Mouse (Mus musculus) intestine, embryonic 14.5 days (tissue): Measurements from ENCODE around the gene Omp. TPM values are rescaled to one million over a fixed set of nuclear protein-coding genes. Genes with fewer than 3 reads are reported as not detected.
A peak's percentile ranks its signal among the peaks of the same experiment; 100 is the strongest.

Experiments used
- ATAC-seq: fragments of 200-750 bp; cut with Nextera tagmentation; replicated peaks from 2 replicates; pipeline ENCODE4 v1.8.0; 2017; ENCODE audit warnings: low read depth, moderate number of reproducible peaks, moderate TSS enrichment, moderate library complexity; ENCODE audit not compliant: low FRiP score, low TSS enrichment
- DNase-seq: peaks from one replicate; pipeline ENCODE4 v3.0.0-alpha.2; 2018; ENCODE audit warnings: low spot score
- H3K27ac ChIP-seq: fragments of 300-500 bp; sonication (generic); 2 replicates; pipeline ENCODE4 v1.5.1; 2014; ENCODE audit warnings: low read depth, mild to moderate bottlenecking, control low read depth
- H3K27me3 ChIP-seq: fragments of 300-500 bp; sonication (generic); replicated peaks from 2 replicates; pipeline ENCODE4 v1.6.1; 2014; ENCODE audit warnings: low read length, control low read depth; ENCODE audit not compliant: control insufficient read depth, insufficient read depth
- H3K36me3 ChIP-seq: fragments of 300-500 bp; sonication (generic); 2 replicates; pipeline ENCODE4 v1.6.1; 2014; ENCODE audit warnings: low read length, control low read depth; ENCODE audit not compliant: control insufficient read depth, insufficient read depth
- H3K4me1 ChIP-seq: fragments of 300-500 bp; sonication (generic); replicated peaks from 2 replicates; pipeline ENCODE4 v1.6.1; 2014; ENCODE audit warnings: low read length, control low read depth, mixed read lengths; ENCODE audit not compliant: control insufficient read depth, insufficient read depth
- H3K4me2 ChIP-seq: fragments of 300-500 bp; sonication (generic); 2 replicates; pipeline ENCODE4 v1.6.1; 2014; ENCODE audit warnings: low read length
- H3K4me3 ChIP-seq: fragments of 300-500 bp; sonication (generic); 2 replicates; pipeline ENCODE4 v1.5.1; 2014; ENCODE audit warnings: low read depth, low read length, control low read depth, mixed read lengths
- H3K9ac ChIP-seq: fragments of 300-500 bp; sonication (generic); 2 replicates; pipeline ENCODE4 v1.6.1; 2014; ENCODE audit warnings: mild to moderate bottlenecking, low read length
- H3K9me3 ChIP-seq: fragments of 300-500 bp; sonication (generic); 2 replicates; pipeline ENCODE4 v1.6.1; 2016; ENCODE audit warnings: low read length, control low read depth; ENCODE audit not compliant: control insufficient read depth
- WGBS: fragments of 180-500 bp; shearing (Covaris S2); extraction: QIAGEN DNeasy Blood & Tissue Kit; methylation state at CpG from one replicate; pipeline ENCODE4 v1.1.7; 2014; 5-methylcytosine and 5-hydroxymethylcytosine counted together
- polyA plus RNA-seq: library from polyadenylated mRNA; unstranded; fragments of >200 nt; fragmentation: Nextera tagmentation; extraction: Ambion mirVana; gene quantifications from 2 replicates; pipeline ENCODE4 v1.2.1, GENCODE M21; 2014

The Omp gene
- polyA plus RNA-seq, 1 experiment from 2014 or later = 0.47 TPM

GRCm38 (mm10) chr7:98120325-98120724 lies 25.0 kb downstream of the Omp start:
- 12% methylated on average over 7 of the region's 7 CpGs for WGBS
- no peak overlapping the region for H3K9ac ChIP-seq

GRCm38 (mm10) chr7:98119961-98120232 lies 25.4 kb downstream of the Omp start:
- Histone ChIP-seq H3K27me3 (no peaks in the 10 kb centered on the region), H3K27ac (no peak overlapping the region), H3K9ac (no peak overlapping the region), H3K4me2 (no peak overlapping the region), H3K36me3 (no peaks in the 10 kb centered on the region), H3K4me3 (no peak overlapping the region), H3K9me3 (no peaks in the 10 kb centered on the region), H3K4me1 (peaks cover 7% of the 10 kb centered on the region; the same call in 1 of the 2 replicates)
- no peak for DNase-seq
- WGBS = 85% methylated on average over 2 of the region's 2 CpGs
- ATAC-seq = peak; percentile 32; the same call in 1 of the 2 replicates

More at GRCm38 (mm10) chr7:98120325-98120724, 25.0 kb downstream of the Omp start:
- H3K4me2 ChIP-seq = peak overlapping the region; percentile 42
- 0 out of 2 replicates have a peak overlapping the region, but pooled peaks have one; percentile 4 for H3K4me3 ChIP-seq
- peak; percentile 86 for ATAC-seq
- no peaks in the 10 kb centered on the region for H3K9me3 ChIP-seq
- H3K4me1 ChIP-seq = peaks cover 7% of the 10 kb centered on the region; the same call in 1 of the 2 replicates
- H3K27me3 ChIP-seq = no peaks in the 10 kb centered on the region
- DNase-seq = peak; percentile 89
- H3K27ac ChIP-seq = no peak overlapping the region
- H3K36me3 ChIP-seq = no peaks in the 10 kb centered on the region

DNA sequence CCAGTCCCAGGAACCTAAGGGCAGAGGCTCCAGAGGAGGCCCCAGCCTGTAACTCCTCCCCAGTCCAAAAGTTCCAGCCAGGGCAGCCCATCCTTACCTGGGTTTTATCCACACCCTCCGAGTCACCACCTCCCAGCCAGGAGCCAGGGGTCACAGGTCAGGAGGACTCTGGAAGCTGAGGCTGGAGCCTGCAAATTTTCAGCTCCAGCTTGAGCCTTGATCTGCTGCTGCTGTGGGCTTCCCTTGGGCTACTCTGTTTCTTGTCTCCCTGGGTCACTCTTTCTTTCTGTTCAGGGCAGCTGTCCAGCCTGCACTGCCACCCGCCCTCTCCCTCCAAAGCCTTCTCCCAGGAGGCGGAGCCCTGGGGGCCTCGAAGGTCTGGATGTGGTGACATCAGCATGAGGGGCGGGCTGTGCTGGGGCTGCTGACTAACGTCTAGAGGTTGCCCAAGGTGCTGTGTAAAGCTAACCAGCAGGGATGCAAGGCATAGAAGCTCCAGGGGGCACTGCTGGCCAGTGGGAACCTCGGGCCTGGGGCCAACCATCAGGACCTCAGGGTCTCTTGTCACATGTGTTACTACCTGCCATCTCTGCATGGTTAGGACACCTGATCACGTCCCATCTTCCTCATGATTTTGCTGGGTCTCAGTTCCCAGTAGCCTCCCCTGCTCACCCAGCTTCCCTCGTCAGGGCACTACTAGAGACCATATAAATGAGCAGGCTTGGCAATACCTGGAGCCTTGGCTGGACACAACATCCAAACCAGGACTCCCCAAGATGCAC lies 25.9 kb downstream of the Omp start, which contains the start of gene Myo7a:
TSS of gene Myo7a (minus strand) at position 346 of the 782 bp plus-strand sequence.
- no peaks in the 10 kb centered on the region for H3K36me3 ChIP-seq
- peaks cover 7% of the 10 kb centered on the region; the same call in 1 of the 2 replicates for H3K4me1 ChIP-seq
- WGBS = 34% methylated on average over 9 of the region's 9 CpGs
- H3K27ac ChIP-seq = no peak within 1 kb of the TSS
- H3K9me3 ChIP-seq = no peaks in the 10 kb centered on the region
- H3K9ac ChIP-seq = no peak within 1 kb of the TSS
- peak within 1 kb of the TSS; percentile 42 for H3K4me2 ChIP-seq
- H3K27me3 ChIP-seq = no peaks in the 10 kb centered on the region
- 0 out of 2 replicates have a peak within 1 kb of the TSS, but pooled peaks have one; percentile 4 for H3K4me3 ChIP-seq
- DNase-seq (peak; percentile 76), ATAC-seq (peak; percentile 58)

- peaks cover 2% of the 10 kb centered on the region; the same call in 1 of the 2 replicates for H3K27me3 ChIP-seq
- H3K4me3 ChIP-seq = no peak overlapping the region
- no peak overlapping the region for H3K9ac ChIP-seq
- ATAC-seq (no peak), DNase-seq (no peak)
- no peaks in the 10 kb centered on the region for H3K9me3 ChIP-seq
- 47% methylated on average over 11 of the region's 11 CpGs for WGBS
- peaks cover 7% of the 10 kb centered on the region; the same call in 1 of the 2 replicates for H3K4me1 ChIP-seq
- H3K36me3 ChIP-seq = no peaks in the 10 kb centered on the region
- H3K4me2 ChIP-seq = no peak overlapping the region
- H3K27ac ChIP-seq = no peak overlapping the region
Observed at GRCm38 (mm10) chr7:98117012-98117660, 28.2 kb downstream of the Omp start.

DNA sequence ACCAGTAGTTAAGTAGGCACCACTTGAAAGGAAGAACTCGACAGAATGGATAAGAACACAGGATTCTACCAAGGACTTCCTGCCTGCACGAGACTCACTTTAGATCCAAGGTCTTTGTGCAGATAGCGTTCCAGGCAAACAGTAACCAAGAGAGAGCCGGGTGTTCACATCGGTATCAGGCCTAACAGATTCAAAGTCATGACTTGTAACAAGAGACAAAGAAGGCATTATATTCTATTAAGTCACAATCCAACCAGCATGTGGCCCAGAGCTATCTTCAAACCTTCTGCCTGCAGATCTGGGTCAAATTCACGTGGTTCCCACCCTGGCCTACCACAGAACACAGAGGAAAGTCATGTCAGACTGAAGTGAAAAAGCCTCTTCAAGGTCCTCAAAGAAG lies 30.6 kb downstream of the Omp start:
- H3K9me3 ChIP-seq = no peaks in the 10 kb centered on the region
- no peak for DNase-seq
- ATAC-seq = no peak
- no peak overlapping the region for H3K27ac ChIP-seq
- no peak overlapping the region for H3K4me2 ChIP-seq
- peaks cover 11% of the 10 kb centered on the region; the same call in 1 of the 2 replicates for H3K4me1 ChIP-seq
- no peak overlapping the region for H3K9ac ChIP-seq
- H3K27me3 ChIP-seq = peaks cover 14% of the 10 kb centered on the region
- H3K4me3 ChIP-seq = no peak overlapping the region
- H3K36me3 ChIP-seq = no peaks in the 10 kb centered on the region
- 59% methylated on average over 6 of the region's 6 CpGs for WGBS

DNA sequence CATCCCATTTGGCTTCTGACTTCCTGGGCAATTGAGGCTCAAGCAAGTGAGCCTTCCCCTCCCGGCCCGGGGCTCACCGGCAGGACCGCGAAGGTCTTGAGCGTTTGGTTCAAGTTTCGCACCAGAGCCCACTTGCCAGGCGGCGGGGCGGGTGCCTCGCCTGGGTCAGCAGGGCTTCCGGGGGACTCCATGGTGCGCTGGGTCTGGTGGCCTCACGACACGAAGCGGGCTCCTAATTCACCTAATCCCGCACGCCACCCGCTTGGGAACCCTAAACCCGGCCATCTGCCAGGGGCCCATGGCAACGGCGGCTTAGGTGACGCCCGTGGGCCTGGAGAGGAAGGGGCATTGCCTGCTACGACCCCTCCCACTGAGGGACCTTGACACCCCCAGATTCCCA lies 34.1 kb downstream of the Omp start:
- peak overlapping the region; percentile 51 for H3K4me2 ChIP-seq
- DNase-seq = no peak
- H3K27me3 ChIP-seq = peaks cover 14% of the 10 kb centered on the region
- no peak for ATAC-seq
- H3K9ac ChIP-seq = peak overlapping the region; percentile 23; the same call in 1 of the 2 replicates
- H3K9me3 ChIP-seq = no peaks in the 10 kb centered on the region
- H3K36me3 ChIP-seq = no peaks in the 10 kb centered on the region
- peaks cover 4% of the 10 kb centered on the region; the same call in 1 of the 2 replicates for H3K4me1 ChIP-seq
- H3K27ac ChIP-seq = no peak overlapping the region
- H3K4me3 ChIP-seq = peak overlapping the region; percentile 18
- 7% methylated on average over 25 of the region's 25 CpGs for WGBS

DNA sequence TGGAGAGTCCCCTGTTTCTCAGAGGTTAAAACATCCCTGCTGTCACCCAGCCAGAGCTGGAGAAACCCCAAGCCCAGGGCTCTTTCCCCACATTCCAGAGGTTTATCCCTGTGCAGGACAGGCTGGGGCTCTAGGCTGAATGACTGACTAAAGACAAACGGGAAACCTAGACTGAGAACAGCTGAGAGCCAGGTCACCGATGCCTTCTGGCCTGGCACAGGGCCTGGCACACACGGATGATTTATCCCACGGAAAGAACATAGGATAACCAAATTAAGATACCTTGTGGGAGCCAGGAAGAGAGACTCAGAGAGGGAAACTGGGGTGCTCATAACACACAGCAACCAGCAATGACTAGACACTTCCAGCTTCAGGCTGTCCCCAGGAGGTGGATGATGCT lies 35.5 kb downstream of the Omp start:
- Histone ChIP-seq H3K36me3 (no peaks in the 10 kb centered on the region), H3K4me3 (no peak overlapping the region), H3K27me3 (peaks cover 14% of the 10 kb centered on the region), H3K4me1 (peaks cover 5% of the 10 kb centered on the region; the same call in 1 of the 2 replicates), H3K4me2 (no peak overlapping the region), H3K9ac (no peak overlapping the region), H3K27ac (no peak overlapping the region), H3K9me3 (no peaks in the 10 kb centered on the region)
- DNase-seq (no peak), ATAC-seq (no peak)
- 74% methylated on average over 4 of the region's 4 CpGs for WGBS

GRCm38 (mm10) chr7:98108636-98109430 lies 36.5 kb downstream of the Omp start:
- H3K4me3 ChIP-seq = no peak overlapping the region
- DNase-seq (no peak), ATAC-seq (no peak)

More at GRCm38 (mm10) chr7:98108636-98109430, 36.5 kb downstream of the Omp start:
- no peaks in the 10 kb centered on the region for H3K36me3 ChIP-seq
- WGBS = 81% methylated on average over 16 of the region's 16 CpGs
- H3K9ac ChIP-seq = no peak overlapping the region
- H3K4me1 ChIP-seq = peaks cover 10% of the 10 kb centered on the region; the same call in 1 of the 2 replicates
- no peak overlapping the region for H3K4me2 ChIP-seq
- no peaks in the 10 kb centered on the region for H3K9me3 ChIP-seq
- no peak overlapping the region for H3K27ac ChIP-seq
- H3K27me3 ChIP-seq = peaks cover 14% of the 10 kb centered on the region
